Mouse (Mus musculus) myocyte (in vitro differentiated cells): ENCODE measurements around the gene Fgd6. TPM values are rescaled to one million over a fixed set of nuclear protein-coding genes. Genes with fewer than 3 reads are reported as not detected.

ENCODE experiments used
- H3K27me3 ChIP-seq: one replicate; pipeline ENCODE4 v1.6.1; 2011; ENCODE audit not compliant: control insufficient read depth, insufficient read depth, insufficient read length
- H3K36me3 ChIP-seq: one replicate; pipeline ENCODE4 v1.6.1; 2011; ENCODE audit not compliant: control insufficient read depth, insufficient read depth
- H3K4me2 ChIP-seq: one replicate; pipeline ENCODE4 v1.6.1; 2011; ENCODE audit warnings: low read depth, control low read depth
- H3K4me3 ChIP-seq: one replicate; pipeline ENCODE4 v1.5.1; 2011; ENCODE audit warnings: mild to moderate bottlenecking, control low read depth, moderate library complexity
- H3K79me2 ChIP-seq: one replicate; pipeline ENCODE4 v1.6.1; 2011; ENCODE audit not compliant: control insufficient read depth, insufficient read depth
- H3ac ChIP-seq: one replicate; pipeline ENCODE4 v1.6.1; 2011; ENCODE audit not compliant: control insufficient read depth, insufficient read length
- CEBPB ChIP-seq: IDR thresholded peaks from 2 replicates; pipeline ENCODE4 v1.6.1; 2011; ENCODE audit warnings: mild to moderate bottlenecking, moderate library complexity; ENCODE audit not compliant: poor library complexity, insufficient read depth, severe bottlenecking
- E2F4 ChIP-seq: IDR thresholded peaks from one replicate; pipeline ENCODE4 v1.6.1; 2011; ENCODE audit warnings: mild to moderate bottlenecking, control low read depth, moderate library complexity; ENCODE audit not compliant: insufficient read depth
- MAX ChIP-seq: IDR thresholded peaks from one replicate; pipeline ENCODE4 v1.6.1; 2011; ENCODE audit warnings: low read depth, mild to moderate bottlenecking, control low read depth
- MYOD1 ChIP-seq, 3 experiments: IDR thresholded peaks; one replicate each; pipeline ENCODE4 v1.6.1; 2011; ENCODE audit warnings: control low read depth in 2 of 3, low read depth in 2 of 3, mild to moderate bottlenecking in 2 of 3, moderate library complexity in 1 of 3; ENCODE audit not compliant: insufficient read length in 2 of 3, control insufficient read depth in 1 of 3
- MYOG ChIP-seq, 3 experiments: IDR thresholded peaks; one replicate each; pipeline ENCODE4 v1.6.1; 2011; ENCODE audit warnings: control low read depth in 2 of 3, low read depth in 2 of 3, mild to moderate bottlenecking in 2 of 3; ENCODE audit not compliant: insufficient read length in 2 of 3, control insufficient read depth in 1 of 3, insufficient read depth in 1 of 3
- POLR2A ChIP-seq: IDR thresholded peaks from one replicate; pipeline ENCODE4 v1.6.1; 2011; ENCODE audit warnings: low read depth, mild to moderate bottlenecking, control low read depth, moderate library complexity; ENCODE audit not compliant: insufficient read length
- POLR2AphosphoS2 ChIP-seq: IDR thresholded peaks from one replicate; pipeline ENCODE4 v1.6.1; 2011; ENCODE audit warnings: low read depth, control low read depth; ENCODE audit not compliant: insufficient read length
- REST ChIP-seq: IDR thresholded peaks from one replicate; pipeline ENCODE4 v1.6.1; 2011; ENCODE audit warnings: mild to moderate bottlenecking, control low read depth, moderate library complexity; ENCODE audit not compliant: insufficient read depth, insufficient read length
- SRF ChIP-seq: IDR thresholded peaks from one replicate; pipeline ENCODE4 v1.6.1; 2011; ENCODE audit warnings: low read depth; ENCODE audit not compliant: control insufficient read depth, insufficient read length
- TCF12 ChIP-seq: IDR thresholded peaks from one replicate; pipeline ENCODE4 v1.6.1; 2011; ENCODE audit warnings: mild to moderate bottlenecking, control low read depth; ENCODE audit not compliant: poor library complexity, insufficient read depth, severe bottlenecking
- TCF3 ChIP-seq: IDR thresholded peaks from one replicate; pipeline ENCODE4 v1.6.1; 2011; ENCODE audit warnings: low read depth, control low read depth; ENCODE audit not compliant: insufficient read length
- USF1 ChIP-seq: IDR thresholded peaks from one replicate; pipeline ENCODE4 v1.6.1; 2011; ENCODE audit warnings: low read depth, mild to moderate bottlenecking, control low read depth, moderate library complexity
- polyA plus RNA-seq: library from polyadenylated mRNA; unstranded; fragments of >200 nt; fragmentation: generic; extraction: Trizol; gene quantifications from one replicate; pipeline ENCODE4 v1.2.1, GENCODE M21; 2012; ENCODE audit warnings: missing spikeins

The Fgd6 gene
- polyA plus RNA-seq, 1 experiment = 1.7 TPM

- Histone ChIP-seq H3ac (no peak overlapping the region), H3K27me3 (no peaks in the 10 kb centered on the region)
These were observed 25.7 kb upstream of the Fgd6 start for GRCm38 (mm10) chr10:94009991-94010679.

GRCm38 (mm10) chr10:94011024-94011423 is 24.8 kb upstream of the Fgd6 start:
- Histone ChIP-seq H3K4me2 (no peak overlapping the region), H3K79me2 (peaks cover 20% of the 10 kb centered on the region)
- TF ChIP-seq TCF12 (no peak), MYOG (IDR thresholded peaks at IDR 0.05; ENCODE audit: control insufficient read depth in 1 of 3, insufficient read depth in 1 of 3, insufficient read length in 2 of 3, low read depth in 2 of 3) (no peak), E2F4 (no peak)

More at GRCm38 (mm10) chr10:94009991-94010679, 25.7 kb upstream of the Fgd6 start:
- peaks cover 13% of the 10 kb centered on the region for H3K79me2 ChIP-seq
- H3K4me2 ChIP-seq = no peak overlapping the region
- no peaks in the 10 kb centered on the region for H3K36me3 ChIP-seq
- no peak for TF ChIP-seq TCF3
- TF ChIP-seq REST = no peak
- TF ChIP-seq SRF = no peak
- TF ChIP-seq POLR2AphosphoS2 = no peak
- TF ChIP-seq MAX = no peak
- TF ChIP-seq USF1 = no peak
- no peak for TF ChIP-seq POLR2A
- TF ChIP-seq MYOG (IDR thresholded peaks at IDR 0.05; ENCODE audit: control insufficient read depth in 1 of 3, insufficient read depth in 1 of 3, insufficient read length in 2 of 3, low read depth in 2 of 3) = no peak
- no peak for TF ChIP-seq MYOD1 (IDR thresholded peaks at IDR 0.05; ENCODE audit: control insufficient read depth in 1 of 3, insufficient read length in 2 of 3, low read depth in 2 of 3)
- TF ChIP-seq CEBPB = no peak
- no peak for TF ChIP-seq E2F4
- no peak for TF ChIP-seq TCF12
- no peak overlapping the region for H3K4me3 ChIP-seq

GRCm38 (mm10) chr10:94013196-94013595 is 22.6 kb upstream of the Fgd6 start:
- TF ChIP-seq TCF3 (no peak), MYOD1 (IDR thresholded peaks at IDR 0.05; ENCODE audit: control insufficient read depth in 1 of 3, insufficient read length in 2 of 3, low read depth in 2 of 3) (no peak), CEBPB (0 out of 2 replicates have a peak, but pooled peaks have one; percentile 27), SRF (no peak), USF1 (no peak)
- no peak overlapping the region for H3ac ChIP-seq
- H3K79me2 ChIP-seq = peaks cover 26% of the 10 kb centered on the region
- no peak overlapping the region for H3K4me3 ChIP-seq
- H3K27me3 ChIP-seq = no peaks in the 10 kb centered on the region
- H3K4me2 ChIP-seq = no peak overlapping the region
- no peaks in the 10 kb centered on the region for H3K36me3 ChIP-seq

More at GRCm38 (mm10) chr10:94011024-94011423, 24.8 kb upstream of the Fgd6 start:
- H3ac ChIP-seq = no peak overlapping the region
- no peaks in the 10 kb centered on the region for H3K36me3 ChIP-seq
- H3K27me3 ChIP-seq = no peaks in the 10 kb centered on the region
- H3K4me3 ChIP-seq = no peak overlapping the region

GRCm38 (mm10) chr10:94014200-94014599 is 21.6 kb upstream of the Fgd6 start:
- TF ChIP-seq MYOD1 (IDR thresholded peaks at IDR 0.05; ENCODE audit: control insufficient read depth in 1 of 3, insufficient read length in 2 of 3, low read depth in 2 of 3) (no peak), E2F4 (no peak), SRF (no peak), POLR2AphosphoS2 (no peak), POLR2A (no peak), USF1 (no peak), TCF3 (no peak), MAX (no peak)
- Histone ChIP-seq H3ac (no peak overlapping the region), H3K4me3 (no peak overlapping the region), H3K79me2 (peaks cover 31% of the 10 kb centered on the region), H3K27me3 (no peaks in the 10 kb centered on the region), H3K36me3 (no peaks in the 10 kb centered on the region), H3K4me2 (peak overlapping the region; percentile 51)

- Histone ChIP-seq H3K36me3 (no peaks in the 10 kb centered on the region), H3ac (no peak overlapping the region), H3K79me2 (peaks cover 44% of the 10 kb centered on the region), H3K27me3 (no peaks in the 10 kb centered on the region), H3K4me3 (no peak overlapping the region), H3K4me2 (no peak overlapping the region)
- TF ChIP-seq REST = no peak
- no peak for TF ChIP-seq POLR2A
- no peak for TF ChIP-seq MYOG (IDR thresholded peaks at IDR 0.05; ENCODE audit: control insufficient read depth in 1 of 3, insufficient read depth in 1 of 3, insufficient read length in 2 of 3, low read depth in 2 of 3)
- no peak for TF ChIP-seq TCF3
- TF ChIP-seq USF1 = no peak
- TF ChIP-seq MAX = no peak
- TF ChIP-seq CEBPB = no peak
- TF ChIP-seq MYOD1 (IDR thresholded peaks at IDR 0.05; ENCODE audit: control insufficient read depth in 1 of 3, insufficient read length in 2 of 3, low read depth in 2 of 3) = no peak
- TF ChIP-seq SRF = no peak
- no peak for TF ChIP-seq TCF12
These were observed 18.3 kb upstream of the Fgd6 start for GRCm38 (mm10) chr10:94017455-94017854.

GRCm38 (mm10) chr10:94020587-94020986 is 15.2 kb upstream of the Fgd6 start:
- no peak overlapping the region for H3K4me3 ChIP-seq
- H3K4me2 ChIP-seq = no peak overlapping the region
- TF ChIP-seq POLR2A (no peak), TCF3 (no peak), CEBPB (no peak), USF1 (no peak), MYOG (IDR thresholded peaks at IDR 0.05; ENCODE audit: control insufficient read depth in 1 of 3, insufficient read depth in 1 of 3, insufficient read length in 2 of 3, low read depth in 2 of 3) (no peak), E2F4 (no peak), TCF12 (no peak), POLR2AphosphoS2 (no peak)
- peaks cover 37% of the 10 kb centered on the region for H3K79me2 ChIP-seq
- no peak overlapping the region for H3ac ChIP-seq
- H3K27me3 ChIP-seq = no peaks in the 10 kb centered on the region
- H3K36me3 ChIP-seq = peaks cover 3% of the 10 kb centered on the region
